Mouse (Mus musculus) cerebellum, adult 2 months (tissue): ENCODE measurements around the gene Rasal1. TPM values are rescaled to one million over a fixed set of nuclear protein-coding genes. Genes with fewer than 3 reads are reported as not detected.

ENCODE experiments used
- DNase-seq, 2 experiments: peaks; one replicate each; pipeline ENCODE4 v3.0.0; 2021
- H3K27ac ChIP-seq: fragments of 200-500 bp; 2 replicates; pipeline ENCODE4 v1.5.1; 2012; ENCODE audit warnings: low read length, control low read depth, inconsistent platforms; ENCODE audit not compliant: insufficient read depth
- H3K27me3 ChIP-seq: fragments of 200-500 bp; 2 replicates; pipeline ENCODE4 v1.6.1; 2012; ENCODE audit warnings: inconsistent platforms, mild to moderate bottlenecking, low read length, moderate library complexity; ENCODE audit not compliant: control insufficient read depth, insufficient read depth
- H3K4me1 ChIP-seq: fragments of 200-500 bp; 2 replicates; pipeline ENCODE4 v1.6.1; 2011; ENCODE audit warnings: low read length; ENCODE audit not compliant: control insufficient read depth, insufficient read depth
- H3K4me3 ChIP-seq: fragments of 200-500 bp; replicated peaks from 2 replicates; pipeline ENCODE3; 2011; ENCODE audit warnings: mild to moderate bottlenecking, low read depth, low read length, control low read depth; ENCODE audit not compliant: insufficient read depth
- CTCF ChIP-seq: fragments of 200-500 bp; IDR thresholded peaks from 2 replicates; pipeline ENCODE4 v1.5.1; 2011; ENCODE audit warnings: low read depth, mild to moderate bottlenecking, control low read depth, low read length, moderate library complexity, borderline replicate concordance; ENCODE audit not compliant: insufficient read depth
- POLR2A ChIP-seq: fragments of 200-500 bp; IDR thresholded peaks from 2 replicates; pipeline ENCODE4 v1.6.1; 2011; ENCODE audit warnings: low read length, control low read depth, borderline replicate concordance; ENCODE audit not compliant: insufficient read depth
- WGBS: fragments of 180-500 bp; shearing (Covaris S2); methylation state at CpG from one replicate; pipeline ENCODE4 v1.1.7; 2018; 5-methylcytosine and 5-hydroxymethylcytosine counted together
- polyA plus RNA-seq: library from polyadenylated mRNA; depleted of rRNA; stranded (reverse); fragments of >200 nt; gene quantifications from 2 replicates; pipeline ENCODE4 v1.2.3, GENCODE M21; 2012

The Rasal1 gene
- polyA plus RNA-seq, 1 experiment = 24.7 TPM

DNA sequence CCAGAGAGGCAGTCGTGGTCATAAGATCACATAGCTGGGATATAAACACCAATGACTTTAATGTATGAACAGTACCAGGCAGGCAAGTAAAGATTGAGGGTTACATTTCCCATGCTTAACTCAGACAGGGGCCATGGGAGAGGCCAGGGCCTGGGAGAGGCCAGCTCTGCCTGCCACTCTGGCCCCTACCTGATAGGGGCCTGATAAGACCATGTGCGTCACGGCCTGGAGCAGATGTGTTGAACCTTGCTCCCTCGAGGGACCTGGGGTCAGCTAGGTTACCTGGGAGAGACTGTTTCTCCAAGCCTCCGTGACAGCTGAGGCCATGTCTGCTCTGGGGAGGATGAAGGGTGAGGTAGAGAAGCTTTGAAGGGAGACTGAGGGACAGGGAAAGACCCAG lies 2.6 kb downstream of the Rasal1 start:
- no peak overlapping the region for H3K4me3 ChIP-seq

GRCm38 (mm10) chr5:120652915-120653701 lies 4.5 kb downstream of the Rasal1 start:
- peak overlapping the region; percentile 14 for H3K4me3 ChIP-seq
- peak; percentile 34 to 47 for DNase-seq
- peaks cover 18% of the 10 kb centered on the region for H3K4me1 ChIP-seq

More for the DNA sequence above, 2.6 kb downstream of the Rasal1 start:
- DNase-seq = no peak
- 87% methylated on average over 5 of the region's 5 CpGs for WGBS
- Histone ChIP-seq H3K27ac (0 out of 2 replicates have a peak overlapping the region, but pooled peaks have one; percentile 23), H3K27me3 (no peaks in the 10 kb centered on the region), H3K4me1 (peaks cover 20% of the 10 kb centered on the region)
- TF ChIP-seq POLR2A (no peak), CTCF (no peak)

GRCm38 (mm10) chr5:120653873-120654272 lies 5.3 kb downstream of the Rasal1 start:
- peak; percentile 29 to 43 for DNase-seq
- WGBS = 44% methylated on average over 2 of the region's 2 CpGs
- H3K4me3 ChIP-seq = no peak overlapping the region
- H3K27ac ChIP-seq = no peak overlapping the region
- H3K4me1 ChIP-seq = peaks cover 17% of the 10 kb centered on the region
- TF ChIP-seq CTCF (no peak), POLR2A (no peak)
- no peaks in the 10 kb centered on the region for H3K27me3 ChIP-seq

More at GRCm38 (mm10) chr5:120652915-120653701, 4.5 kb downstream of the Rasal1 start:
- H3K27ac ChIP-seq = peak overlapping the region; percentile 8
- TF ChIP-seq CTCF (no peak), POLR2A (no peak)
- 26% methylated on average over 28 of the region's 28 CpGs for WGBS
- no peaks in the 10 kb centered on the region for H3K27me3 ChIP-seq

DNA sequence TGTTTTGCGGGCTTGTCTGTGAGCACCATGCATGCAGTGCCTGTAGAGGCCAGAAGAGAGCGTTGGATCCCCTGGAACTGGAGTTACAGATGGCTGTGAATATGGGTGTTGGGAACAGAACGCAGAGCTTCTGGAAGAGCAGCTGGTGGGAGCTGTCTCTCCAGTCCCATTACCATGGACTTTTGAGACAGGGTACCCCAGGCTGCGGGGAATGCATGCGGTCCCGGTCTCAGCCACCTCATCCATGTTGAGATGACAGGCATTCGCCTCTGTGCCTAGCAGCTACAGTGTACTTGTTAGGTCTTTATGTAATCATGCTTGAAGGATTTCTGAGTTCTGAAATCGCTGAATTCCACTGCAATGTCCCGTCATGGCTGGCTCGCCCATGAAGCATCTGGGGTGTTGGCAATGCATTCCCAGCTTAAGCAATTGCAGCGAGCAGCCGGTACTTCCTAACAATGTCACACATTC lies 7.7 kb downstream of the Rasal1 start:
- DNase-seq = no peak
- Histone ChIP-seq H3K4me3 (no peak overlapping the region), H3K4me1 (peaks cover 17% of the 10 kb centered on the region), H3K27ac (no peak overlapping the region), H3K27me3 (no peaks in the 10 kb centered on the region)
- WGBS = 59% methylated on average over 12 of the region's 12 CpGs
- TF ChIP-seq CTCF = no peak
- no peak for TF ChIP-seq POLR2A

- Histone ChIP-seq H3K4me1 (no peaks in the 10 kb centered on the region; the same call in 1 of the 2 replicates), H3K27ac (no peak overlapping the region), H3K4me3 (no peak overlapping the region), H3K27me3 (no peaks in the 10 kb centered on the region)
- 35% methylated on average over 5 of the region's 5 CpGs for WGBS
- no peak for DNase-seq
- TF ChIP-seq CTCF (no peak), POLR2A (no peak)
Observed at GRCm38 (mm10) chr5:120660816-120661215, 12.2 kb downstream of the Rasal1 start.

GRCm38 (mm10) chr5:120664888-120665287 lies 16.3 kb downstream of the Rasal1 start:
- 46% methylated on average over 2 of the region's 2 CpGs for WGBS
- Histone ChIP-seq H3K27me3 (no peaks in the 10 kb centered on the region), H3K4me1 (no peaks in the 10 kb centered on the region), H3K27ac (no peak overlapping the region), H3K4me3 (no peak overlapping the region)
- no peak for TF ChIP-seq CTCF
- TF ChIP-seq POLR2A = no peak
- no peak for DNase-seq

- Histone ChIP-seq H3K27me3 (no peaks in the 10 kb centered on the region), H3K27ac (no peak overlapping the region), H3K4me1 (no peaks in the 10 kb centered on the region), H3K4me3 (no peak overlapping the region)
- no peak for DNase-seq
- no peak for TF ChIP-seq POLR2A
- TF ChIP-seq CTCF = no peak
- 78% methylated on average over 7 of the region's 7 CpGs for WGBS
Observed at GRCm38 (mm10) chr5:120668761-120669160, 20.1 kb downstream of the Rasal1 start.

DNA sequence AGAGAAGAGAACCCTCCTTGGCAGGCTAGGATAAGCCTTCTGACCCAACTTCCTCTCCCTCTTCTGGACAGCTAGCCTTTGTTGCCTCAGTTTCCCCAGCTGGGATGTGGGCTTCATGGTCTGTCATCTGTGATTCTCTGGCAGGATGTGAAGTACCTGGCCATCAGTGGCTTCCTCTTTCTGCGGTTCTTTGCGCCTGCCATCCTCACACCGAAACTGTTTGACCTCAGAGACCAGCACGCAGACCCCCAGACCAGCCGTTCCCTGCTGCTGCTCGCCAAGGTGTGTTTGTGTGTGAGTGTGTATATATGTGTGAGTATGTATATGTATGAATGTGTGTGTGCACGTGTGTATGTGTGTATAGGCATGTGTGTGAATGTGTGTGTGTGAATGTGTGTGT lies 21.5 kb downstream of the Rasal1 start:
- WGBS = 86% methylated on average over 7 of the region's 7 CpGs
- H3K4me3 ChIP-seq = no peak overlapping the region
- no peak for TF ChIP-seq POLR2A
- TF ChIP-seq CTCF = no peak
- DNase-seq = no peak
- no peaks in the 10 kb centered on the region for H3K27me3 ChIP-seq
- no peaks in the 10 kb centered on the region for H3K4me1 ChIP-seq
- no peak overlapping the region for H3K27ac ChIP-seq
